Mouse (Mus musculus) right cerebral cortex, adult 2 months (tissue): Measurements from ENCODE around the gene Ccdc152.

Experiments
- DNase-seq, 2 experiments: peaks; one replicate each; pipeline ENCODE4 v3.0.0; 2021 to 2022; ENCODE audit warnings: low spot score in 2 of 2

Gene Ccdc152

DNA sequence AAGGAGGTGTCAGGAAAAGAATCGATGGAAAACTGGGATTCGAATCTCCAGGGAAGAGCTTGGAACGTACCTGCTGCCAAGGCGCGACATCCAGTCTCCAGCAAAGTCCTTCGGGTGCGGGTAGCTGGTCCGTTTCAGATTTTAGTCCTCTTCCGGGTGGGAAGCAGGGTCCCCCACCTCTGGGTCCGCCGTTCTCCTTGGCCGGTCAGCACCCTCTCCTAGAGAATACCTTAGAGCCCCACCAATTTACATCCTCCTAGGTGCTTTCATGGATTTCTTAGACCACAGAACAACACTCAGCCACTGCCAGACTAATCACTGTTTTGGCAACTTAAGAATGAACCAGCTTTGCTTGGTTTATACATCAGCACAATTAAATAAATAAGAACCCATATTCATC is at the start of gene Ccdc152:
TSS of gene Ccdc152 (minus strand) at position 101 of the 400 bp plus-strand sequence.
- DNase-seq, result no peak

DNA sequence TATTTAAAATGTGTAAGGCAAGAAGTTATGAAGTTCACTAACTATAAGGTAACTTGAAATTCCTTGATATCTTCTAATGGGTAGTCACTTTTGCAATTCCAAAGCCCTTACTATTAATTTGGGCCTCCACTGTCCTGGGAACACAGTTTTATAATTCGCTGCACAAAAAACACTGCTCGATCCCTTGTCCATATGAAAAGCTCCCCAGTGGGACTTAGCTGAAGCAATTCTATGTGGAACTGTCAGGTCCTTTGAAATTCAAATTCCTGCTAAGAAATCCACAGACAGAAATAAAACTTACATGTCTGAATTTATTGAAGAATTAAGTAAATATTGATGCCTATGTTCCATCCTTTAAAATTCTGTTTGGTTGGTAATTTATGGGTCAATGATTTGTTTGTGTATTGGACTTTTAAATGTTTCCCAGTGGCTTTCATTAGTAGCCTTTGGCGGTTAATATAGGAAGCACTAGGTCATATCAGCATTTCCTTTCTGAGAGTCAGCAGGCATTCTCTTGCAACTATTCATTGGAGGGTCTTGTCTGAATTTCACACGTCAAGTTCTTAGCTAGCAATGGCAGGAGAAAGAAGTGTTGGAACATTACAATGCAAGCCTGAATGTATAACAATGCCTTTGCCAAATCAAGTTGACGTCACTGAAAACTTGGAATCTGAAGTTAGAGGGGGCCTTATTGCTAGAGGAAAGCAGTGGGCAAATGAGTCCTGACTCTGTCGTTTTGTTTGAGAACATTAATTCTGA is 46.2 kb upstream of the Ccdc152 start:
- DNase-seq, result no peak

DNA sequence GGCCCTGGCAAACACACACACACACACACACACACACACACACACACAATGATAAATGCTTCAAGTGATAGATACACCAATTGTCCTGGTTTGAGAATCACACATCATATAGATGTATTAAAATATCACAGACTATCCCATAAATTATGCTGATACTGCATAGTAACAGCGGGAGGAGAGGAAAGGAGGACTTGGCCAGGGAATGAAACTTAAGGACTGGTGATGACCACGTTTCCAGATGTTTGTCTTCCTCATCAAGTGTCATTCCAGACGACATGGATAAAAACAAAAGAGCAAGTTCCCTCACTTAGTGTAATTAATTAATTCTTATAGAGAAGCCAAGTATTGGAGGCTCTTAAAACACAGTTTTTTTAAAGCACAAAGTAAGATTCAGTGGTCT is 43.4 kb upstream of the Ccdc152 start:
- no peak for DNase-seq

DNA sequence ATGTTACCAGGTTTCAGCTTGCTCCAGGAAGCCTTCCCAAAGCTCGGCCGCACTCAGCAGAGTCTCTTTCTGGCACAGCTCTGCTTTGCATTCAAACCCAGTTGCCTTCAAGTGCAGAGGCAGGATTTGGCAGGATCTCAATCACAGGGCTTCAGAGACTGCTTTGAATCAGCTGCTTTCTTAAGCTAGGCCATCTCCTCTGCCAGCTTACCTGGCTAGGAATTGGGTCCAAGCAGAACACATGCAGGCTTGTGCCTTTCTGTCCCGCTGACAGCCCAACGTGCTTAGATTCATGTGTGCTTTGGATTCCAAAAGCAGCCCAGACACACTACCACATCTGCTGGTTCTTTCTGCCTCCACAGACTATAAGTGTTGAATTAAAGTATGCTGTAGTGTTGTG is 41.2 kb upstream of the Ccdc152 start:
- DNase-seq, result peak; percentile 48 to 69

DNA sequence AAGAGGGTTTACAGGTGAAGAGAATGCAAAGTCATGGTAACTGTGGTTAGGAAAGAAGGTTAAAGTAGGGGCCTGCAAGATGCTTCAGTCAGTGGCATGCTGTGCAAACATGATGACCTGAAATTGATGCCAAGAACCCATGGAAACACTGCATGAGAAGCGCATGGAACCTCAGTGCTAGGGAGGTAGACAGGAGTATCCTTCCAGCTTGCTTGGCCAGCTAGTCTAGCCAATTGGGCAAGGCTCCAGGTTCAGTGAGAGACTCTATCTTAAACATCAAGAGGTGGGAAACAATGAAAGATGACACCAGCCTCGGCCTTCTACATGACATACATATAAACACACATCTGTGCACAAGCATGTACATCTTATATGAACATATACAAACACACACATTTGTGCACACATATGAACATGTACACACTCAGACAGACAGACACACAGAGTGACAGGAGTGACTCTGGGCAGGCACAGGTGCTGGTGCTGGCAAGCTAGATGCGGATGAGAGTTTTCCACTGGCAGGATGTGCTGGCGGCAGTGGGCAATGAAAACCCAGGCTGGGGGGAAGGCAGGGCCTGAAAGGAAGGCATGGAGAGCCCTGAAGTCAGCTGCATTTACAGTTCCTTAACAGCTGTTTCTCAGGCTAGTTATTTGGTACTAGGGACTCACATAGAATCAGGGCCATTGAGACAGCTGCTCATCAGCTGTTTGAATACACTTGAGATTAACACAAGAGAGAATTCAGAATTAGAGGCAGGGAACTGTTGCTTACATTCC is 38.7 kb upstream of the Ccdc152 start:
- DNase-seq, result no peak

DNA sequence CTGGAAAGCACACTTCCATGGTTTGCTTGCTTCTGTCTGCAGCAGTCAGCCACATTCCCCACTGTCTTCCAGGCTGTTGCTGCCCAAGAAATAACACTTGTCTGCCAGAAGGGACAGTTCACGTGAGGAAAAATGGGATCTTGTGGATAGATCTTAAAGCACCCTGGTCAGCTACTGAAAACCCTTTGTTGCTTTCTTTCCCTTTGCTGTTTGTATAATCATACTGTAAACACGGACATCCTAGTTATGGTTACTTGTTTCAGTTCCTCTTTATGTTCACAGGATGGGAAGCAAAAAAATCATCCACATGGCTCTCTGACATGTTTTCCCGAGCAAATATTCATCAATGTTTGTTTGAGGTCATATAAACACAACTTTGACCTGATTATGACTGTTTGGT is 36.5 kb upstream of the Ccdc152 start:
- no peak for DNase-seq

DNA sequence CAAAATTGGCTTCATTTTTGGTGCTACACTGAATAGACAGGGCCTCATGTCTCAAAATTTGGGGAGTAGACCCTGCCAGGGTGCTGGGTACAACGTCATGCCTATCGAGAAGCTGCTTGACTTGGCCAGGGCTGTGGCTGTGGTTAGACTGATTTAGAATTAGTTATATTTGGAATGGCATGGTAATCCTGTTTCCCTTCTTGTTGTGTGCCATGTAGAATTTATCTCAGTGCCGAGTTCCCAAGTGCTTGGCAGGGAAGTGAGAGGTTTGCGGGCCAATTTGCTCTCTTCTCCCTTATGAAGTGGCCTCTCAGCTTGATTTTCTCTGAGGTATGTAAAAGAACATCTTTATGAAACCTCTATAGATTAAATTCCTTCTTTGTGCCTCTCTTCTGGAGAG is 29.2 kb upstream of the Ccdc152 start:
- DNase-seq, result no peak

DNA sequence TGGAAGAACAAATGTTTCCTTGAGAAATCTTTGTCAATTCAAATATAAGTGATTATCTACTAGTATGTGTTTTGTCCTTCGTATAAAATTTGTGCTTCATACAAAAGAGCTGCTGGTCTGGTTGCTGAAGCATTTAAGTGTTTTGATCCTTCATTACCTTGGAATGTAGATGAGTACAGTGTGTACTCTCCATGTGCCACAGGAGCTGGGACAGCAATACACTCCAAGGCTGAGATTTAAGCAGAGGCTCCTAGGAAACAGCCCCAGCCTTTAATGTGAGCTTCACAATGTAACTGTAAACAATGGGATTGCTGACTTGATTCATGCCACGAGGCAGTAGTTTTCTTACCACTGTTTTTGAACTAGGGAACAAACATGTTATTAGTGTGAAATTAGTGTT is 28.5 kb upstream of the Ccdc152 start:
- DNase-seq, result no peak

DNA sequence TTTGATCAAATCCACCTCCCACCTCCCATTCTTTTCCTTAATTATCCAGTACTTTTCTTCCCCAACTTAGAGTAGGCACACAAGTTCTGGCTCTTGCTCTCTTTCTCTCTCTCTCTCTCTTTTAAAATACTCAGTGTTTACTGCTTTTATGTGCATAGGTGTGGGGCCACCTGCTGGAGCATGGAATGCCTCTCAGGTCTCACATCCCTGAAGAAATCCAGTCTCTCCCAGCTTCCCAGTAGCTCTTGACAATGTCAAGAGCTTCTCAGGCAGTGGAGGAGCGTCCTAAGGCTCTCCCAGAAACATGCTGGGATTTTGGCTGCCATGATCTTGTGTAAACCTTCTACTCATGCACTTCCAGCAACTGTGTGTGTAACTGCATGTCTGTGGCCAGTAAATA is 27.0 kb upstream of the Ccdc152 start:
- DNase-seq, result no peak

DNA sequence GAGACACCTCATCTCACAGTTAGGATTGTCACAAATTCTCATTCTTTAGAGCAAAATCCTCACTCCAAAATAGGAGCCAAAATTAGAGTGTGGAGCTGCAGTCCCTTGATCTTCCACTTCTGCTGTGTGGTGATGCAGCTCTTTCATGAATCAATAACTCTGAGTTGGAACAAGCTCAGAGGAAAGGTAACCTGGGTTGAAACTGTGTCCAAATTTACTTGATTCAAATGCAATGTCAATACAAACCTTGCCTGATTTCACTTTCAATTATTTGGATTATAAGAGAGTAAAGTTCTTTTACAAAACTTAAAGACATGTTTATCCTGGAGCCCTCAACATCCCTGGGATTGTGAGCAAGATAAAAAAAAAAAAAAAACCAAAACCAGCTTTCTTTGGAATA is 19.7 kb upstream of the Ccdc152 start:
- DNase-seq, result no peak

DNA sequence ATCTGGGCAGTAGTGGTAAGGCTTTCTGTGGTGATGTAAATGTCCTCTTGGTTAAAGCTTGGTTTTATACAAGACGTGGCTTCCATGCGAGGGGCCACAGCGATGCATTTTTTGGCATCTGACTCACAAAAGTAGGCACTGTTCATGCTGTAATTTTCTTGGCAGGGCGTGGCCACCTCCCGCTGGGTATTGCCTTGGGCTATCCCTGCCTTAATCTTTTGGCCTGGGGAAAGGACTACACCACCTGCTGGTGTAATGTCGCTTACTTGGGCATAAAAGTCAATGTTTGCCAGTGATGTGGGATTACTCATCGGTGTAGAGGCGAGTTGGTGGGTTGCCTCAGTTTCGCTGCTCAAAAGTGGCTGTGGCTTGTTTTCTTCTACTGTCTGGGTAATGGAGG is 16.6 kb upstream of the Ccdc152 start:
- no peak for DNase-seq

DNA sequence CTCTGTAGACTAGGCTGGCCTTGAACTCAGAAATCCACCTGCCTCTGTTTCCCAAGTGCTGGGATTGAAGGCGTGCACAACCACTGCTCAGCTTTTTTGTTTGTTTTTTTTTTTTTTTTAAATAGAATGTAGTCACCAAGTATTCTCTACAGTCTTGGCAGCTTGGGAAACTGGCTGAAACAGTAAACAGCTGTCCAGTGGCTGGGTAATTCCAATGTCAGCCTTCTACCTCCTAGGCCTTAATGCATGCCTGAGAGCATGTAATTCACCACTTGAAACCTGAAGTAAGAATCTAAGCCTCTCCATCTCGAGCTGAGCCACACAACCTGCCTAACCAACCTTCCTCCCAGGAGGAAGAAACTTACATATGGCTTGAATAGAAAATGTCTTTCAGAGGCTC is 13.3 kb upstream of the Ccdc152 start:
- DNase-seq, result no peak

DNA sequence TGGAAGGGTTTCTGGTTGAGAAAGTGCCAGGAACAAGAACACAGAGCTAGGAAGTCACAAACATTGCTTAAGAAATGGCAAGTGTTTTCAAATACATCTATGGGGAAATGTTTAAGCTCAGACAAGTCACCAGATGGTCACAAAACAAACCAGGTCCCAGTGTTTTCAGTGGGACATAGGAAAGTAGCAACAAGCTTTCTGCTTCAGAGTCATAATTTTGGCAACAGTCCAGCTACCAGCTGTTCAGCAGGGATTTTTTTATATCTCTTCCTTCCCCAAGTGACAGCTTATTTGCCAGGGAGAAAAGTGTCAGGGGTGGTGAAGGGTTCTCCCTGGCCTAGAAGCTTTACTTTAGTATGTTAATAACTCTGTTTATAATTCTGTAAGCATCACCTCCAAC is 9.6 kb upstream of the Ccdc152 start:
- peak; percentile 11 to 37 for DNase-seq

DNA sequence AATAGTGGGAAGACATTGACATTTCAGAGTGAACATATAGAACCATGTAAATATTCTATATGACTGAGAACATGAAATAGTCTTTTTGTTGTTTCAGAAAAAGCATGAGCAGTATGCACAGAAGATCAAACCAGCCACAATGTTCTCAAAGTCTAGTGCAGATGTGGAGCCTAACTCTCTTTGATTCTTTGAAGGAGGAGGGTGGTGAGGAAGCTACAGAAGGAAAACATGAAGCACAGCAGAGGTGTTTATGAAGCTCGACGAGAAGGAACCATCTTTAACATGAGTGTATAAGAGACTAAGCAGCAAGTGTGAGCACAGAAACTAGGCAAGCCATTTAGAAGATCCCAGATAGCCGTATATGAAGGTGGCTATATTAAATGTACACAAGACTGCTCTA is 6.5 kb upstream of the Ccdc152 start:
- DNase-seq, result no peak

DNA sequence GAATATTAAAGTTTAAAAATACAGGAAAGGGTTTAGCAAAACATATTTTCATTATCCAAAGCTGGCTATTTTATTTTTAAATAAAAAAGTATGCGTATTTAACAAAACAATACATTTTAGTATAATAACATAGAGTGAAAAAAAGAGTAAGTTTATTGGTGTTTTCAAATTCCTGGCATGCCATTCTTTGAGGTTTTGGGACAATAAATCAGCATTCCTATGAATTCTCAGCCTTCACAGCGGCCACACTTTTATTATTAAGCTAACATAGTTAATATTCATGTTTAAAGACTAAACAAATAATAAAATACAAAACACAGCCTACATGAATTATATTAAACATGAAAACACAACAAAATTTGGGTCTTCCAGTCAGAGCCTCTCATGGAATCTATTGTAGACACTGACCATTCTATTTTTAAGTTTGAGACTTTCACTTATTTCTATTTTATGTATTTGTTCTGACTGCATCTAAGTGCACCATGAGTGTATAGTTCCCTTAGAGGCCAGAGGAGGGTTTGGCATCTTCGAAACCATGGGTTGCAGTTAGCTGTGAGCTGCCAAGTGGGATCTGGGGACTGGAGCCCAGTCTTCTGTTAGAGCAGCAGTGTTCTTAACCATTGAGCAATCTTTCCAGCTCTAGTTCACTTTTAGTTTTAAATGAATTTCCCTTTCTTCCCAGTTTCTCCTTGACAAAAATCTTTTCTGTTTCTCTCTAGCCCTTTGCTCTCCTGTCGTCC is 2.8 kb downstream of the Ccdc152 start:
- no peak for DNase-seq

DNA sequence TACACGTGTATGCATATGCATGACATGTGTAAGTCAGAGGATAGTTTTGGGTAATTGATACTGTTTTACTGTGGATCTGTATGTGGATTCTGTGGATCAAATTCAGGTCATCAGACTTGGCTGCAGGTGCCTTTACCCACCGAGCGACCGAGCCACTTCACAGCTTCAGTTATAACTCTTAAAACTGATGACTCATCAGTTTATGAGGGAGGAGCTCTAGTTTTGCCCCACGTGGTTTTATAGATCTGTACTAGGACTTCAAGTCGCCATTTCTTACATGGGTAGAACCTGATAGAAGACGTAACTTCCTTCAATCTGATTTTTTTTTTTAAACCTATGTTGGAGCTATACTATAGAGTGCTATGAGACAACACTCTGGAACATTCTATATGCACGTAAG is 5.7 kb downstream of the Ccdc152 start:
- no peak for DNase-seq

DNA sequence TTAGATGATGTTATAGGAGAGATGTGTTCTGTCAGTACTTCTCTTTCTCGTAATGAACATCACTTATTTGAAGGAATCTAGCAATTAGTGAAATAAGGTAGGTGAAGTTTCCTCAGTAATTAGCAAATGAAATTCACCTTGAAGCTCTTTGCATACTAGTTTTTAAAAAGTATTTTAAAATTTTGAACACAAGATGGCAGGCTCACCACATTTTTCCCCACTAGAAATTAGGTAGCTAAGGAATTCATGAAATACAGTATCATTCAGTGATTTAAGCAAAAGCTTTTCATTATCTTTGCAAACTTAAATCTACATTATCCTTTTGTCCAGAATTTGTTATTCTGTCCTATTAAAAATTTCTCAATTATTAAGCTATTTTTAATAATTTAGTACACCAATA is 7.3 kb downstream of the Ccdc152 start:
- DNase-seq, result no peak

DNA sequence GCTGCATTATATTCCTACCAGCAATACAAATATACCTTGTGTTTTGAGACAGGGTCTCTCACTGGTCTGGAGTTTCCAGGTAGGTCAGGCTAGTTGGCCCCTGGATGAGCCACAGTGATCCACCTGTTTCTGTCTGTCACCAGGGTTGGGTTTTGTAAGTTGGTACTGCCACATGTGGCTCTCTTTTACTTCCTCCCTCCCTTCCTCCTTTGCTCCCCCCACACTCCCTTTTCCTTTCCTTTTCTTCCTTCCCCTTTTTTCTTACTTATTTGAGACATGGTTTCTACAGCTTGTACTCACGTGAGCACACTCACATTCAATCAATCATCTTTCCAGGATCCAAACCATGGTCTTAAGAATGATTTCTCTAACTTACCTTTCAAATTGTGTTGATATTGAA is 9.8 kb downstream of the Ccdc152 start:
- DNase-seq, result no peak

DNA sequence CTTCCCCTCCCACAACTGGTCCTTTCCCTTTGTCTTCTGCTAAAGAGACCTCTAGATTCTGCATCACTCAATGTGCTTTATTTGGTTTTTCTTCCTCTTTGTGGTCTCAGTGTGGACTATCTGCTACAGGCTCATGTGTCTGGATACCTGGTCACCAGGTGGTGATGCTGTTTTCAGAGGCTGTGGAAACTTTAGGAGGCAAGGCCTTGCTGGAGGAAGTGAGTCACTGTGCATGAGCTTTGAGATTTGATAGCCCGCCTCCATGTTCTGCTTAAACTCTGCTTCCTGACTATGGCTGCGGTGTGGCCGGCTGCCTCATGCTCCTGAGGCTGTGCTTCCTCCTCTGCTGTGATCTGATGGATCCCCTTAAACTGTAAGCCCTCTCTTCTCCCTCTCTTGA is 12.9 kb downstream of the Ccdc152 start:
- DNase-seq, result no peak

DNA sequence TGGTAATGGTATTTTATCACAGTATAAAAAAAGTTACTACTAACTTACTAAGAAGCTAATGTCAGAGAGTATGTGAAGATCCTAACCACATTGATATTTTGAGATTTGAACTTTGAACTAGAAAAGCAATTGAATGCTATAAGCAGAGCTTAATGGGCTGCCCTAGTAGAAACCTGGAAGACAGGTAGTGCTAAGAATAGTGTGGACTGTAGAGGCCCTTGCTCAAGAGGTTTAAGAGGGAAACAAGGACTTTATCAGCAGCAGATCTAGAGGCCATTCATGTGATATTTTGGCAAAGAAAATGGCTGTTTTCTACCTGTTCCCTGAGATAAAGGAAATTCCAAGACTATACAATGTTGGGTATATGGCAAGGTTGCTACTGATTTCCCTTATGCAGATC is 17.3 kb downstream of the Ccdc152 start:
- DNase-seq, result no peak

DNA sequence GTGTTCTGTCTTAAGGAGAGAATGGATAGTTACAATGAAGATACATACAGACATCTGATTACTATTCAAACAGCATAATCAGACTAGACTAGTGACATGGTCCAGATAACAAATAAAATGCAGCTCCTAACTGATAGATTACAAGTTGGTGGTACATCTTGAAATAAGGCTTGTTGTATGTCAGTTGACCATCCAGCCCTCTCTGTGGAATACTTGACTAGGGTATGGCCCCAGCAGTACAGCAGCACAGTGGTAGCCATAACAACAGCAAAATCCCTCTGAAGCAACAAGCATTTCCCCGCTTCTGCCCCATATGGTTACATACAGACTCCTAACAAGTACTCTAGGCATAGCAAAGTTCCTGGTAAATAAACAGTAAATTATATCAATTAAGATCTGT is 21.6 kb downstream of the Ccdc152 start:
- no peak for DNase-seq

DNA sequence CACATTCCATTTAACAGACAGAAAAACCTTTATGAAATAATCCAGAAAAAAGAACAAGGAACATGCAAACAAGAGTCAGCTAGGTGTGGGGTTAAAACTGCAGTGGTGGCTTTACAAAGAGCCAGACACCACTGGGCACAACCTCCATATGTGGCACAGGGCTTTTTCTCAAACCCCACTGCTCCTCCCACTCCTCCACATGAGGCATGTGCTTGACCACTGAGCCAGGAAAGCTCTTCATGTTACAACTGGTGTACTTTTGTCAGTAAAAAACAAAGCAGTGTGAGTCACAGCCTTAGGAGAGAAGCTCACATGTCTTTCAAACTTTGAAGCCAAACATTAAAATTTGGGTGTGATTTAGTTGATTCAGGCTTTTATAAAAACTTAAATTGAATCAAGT is 22.1 kb downstream of the Ccdc152 start:
- DNase-seq, result no peak

DNA sequence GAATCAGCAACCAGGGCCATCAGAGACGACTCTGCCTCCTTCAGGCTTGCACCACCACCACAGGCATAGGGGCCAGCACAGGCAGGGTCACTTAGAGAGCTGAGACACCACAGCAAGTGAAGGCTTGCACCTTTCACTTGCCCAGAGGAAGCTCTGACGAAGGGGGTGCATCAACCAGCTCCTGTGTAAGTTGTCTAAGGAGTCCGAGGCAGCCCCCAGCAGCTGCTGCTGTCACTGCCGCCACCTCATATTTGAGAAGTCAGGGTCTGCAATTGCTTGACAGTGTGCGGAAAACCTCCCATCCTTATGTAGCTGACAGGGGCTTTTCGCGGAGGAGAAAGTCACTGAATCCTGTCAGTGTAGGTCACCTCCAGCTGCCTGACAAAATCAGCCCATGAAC is 24.1 kb downstream of the Ccdc152 start:
- DNase-seq, result no peak
